Mouse (Mus musculus) urinary bladder, adult 18-20 months (tissue): ENCODE data around the gene Kat5.

Experiments
- DNase-seq, 2 experiments: peaks; one replicate each; pipeline ENCODE4 v3.0.0; 2022; ENCODE audit warnings: low spot score in 2 of 2, mixed read lengths in 2 of 2

The Kat5 gene

DNA sequence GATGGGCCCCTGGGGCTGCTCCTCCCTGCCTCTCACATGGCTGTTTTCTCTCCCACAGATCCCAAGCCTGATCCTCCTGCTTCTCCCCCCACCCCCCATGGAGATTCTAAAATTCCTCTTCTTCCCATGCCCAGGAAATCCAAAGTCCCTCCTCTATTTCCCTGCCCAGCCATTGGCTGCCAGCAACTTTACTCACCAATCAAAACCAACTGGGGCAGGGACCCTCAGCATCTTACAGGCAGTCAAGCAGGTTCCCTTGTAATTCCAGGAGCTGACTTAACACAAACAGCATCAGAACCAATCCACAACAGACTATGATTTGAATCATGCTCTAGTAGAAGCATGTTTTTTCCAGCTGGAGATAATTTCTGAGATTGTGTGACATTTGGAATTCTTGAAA lies 19.9 kb upstream of the Kat5 start:
- DNase-seq, result no peak

GRCm38 (mm10) chr19:5625311-5625710 lies 15.3 kb upstream of the Kat5 start:
- DNase-seq, result no peak

DNA sequence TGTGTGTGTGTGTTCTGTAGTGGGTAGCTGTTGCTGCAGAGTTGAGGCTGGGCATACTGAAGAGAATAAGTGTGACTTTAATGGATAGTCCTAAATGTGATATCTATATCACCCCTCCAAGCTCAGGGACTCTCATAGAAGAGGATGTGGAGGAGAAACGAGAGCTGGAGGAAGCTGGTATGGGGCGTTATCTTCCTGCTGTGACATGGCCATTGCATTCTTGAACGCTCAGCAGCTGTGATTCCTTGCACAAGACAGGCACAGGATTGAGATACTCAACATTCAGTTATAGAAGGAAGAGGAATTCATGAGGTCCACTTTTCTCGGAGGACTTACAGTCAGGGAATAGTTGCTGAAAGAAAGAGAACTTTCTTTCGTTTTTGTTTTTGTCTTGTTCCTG lies 11.8 kb upstream of the Kat5 start:
- no peak for DNase-seq

- no peak for DNase-seq
These were observed 10.0 kb upstream of the Kat5 start for GRCm38 (mm10) chr19:5620007-5620406.

GRCm38 (mm10) chr19:5614953-5615352 lies 4.9 kb upstream of the Kat5 start:
- no peak for DNase-seq

DNA sequence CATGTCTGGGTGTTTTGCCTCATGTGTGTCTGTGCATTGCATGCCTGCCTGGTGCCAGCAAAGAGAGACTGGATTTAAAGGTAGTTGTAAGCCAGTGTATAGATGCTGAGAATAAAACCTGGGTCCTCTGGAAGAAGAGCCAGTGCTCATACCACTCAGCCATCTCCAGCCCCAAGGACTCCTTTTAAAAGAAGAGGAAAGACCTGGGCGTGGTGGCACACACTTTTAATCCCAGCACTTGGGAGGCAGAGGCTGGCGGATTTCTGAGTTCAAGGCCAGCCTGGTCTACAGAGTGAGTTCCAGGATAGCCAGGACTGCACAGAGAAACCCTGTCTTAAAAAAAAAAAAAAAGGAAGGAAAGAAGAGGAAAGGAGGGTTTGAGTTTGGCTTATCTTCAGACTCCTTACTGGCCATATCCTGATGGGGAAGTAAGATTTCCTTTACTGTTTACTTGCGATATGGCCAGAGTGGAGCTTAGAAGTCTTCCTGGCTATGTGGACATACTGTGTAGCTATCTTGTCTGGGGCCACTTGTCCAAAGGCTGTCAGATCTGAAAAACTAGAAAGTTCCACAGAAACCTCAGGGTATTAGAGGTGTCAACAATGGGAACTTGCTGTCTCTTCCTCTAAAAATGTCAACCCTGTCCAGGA lies 2.9 kb upstream of the Kat5 start:
- DNase-seq, result no peak

- DNase-seq, result no peak
These were observed 1.9 kb upstream of the Kat5 start for GRCm38 (mm10) chr19:5611973-5612372.

- no peak for DNase-seq
These were observed 878 bp downstream of the Kat5 start for GRCm38 (mm10) chr19:5609171-5609546.

DNA sequence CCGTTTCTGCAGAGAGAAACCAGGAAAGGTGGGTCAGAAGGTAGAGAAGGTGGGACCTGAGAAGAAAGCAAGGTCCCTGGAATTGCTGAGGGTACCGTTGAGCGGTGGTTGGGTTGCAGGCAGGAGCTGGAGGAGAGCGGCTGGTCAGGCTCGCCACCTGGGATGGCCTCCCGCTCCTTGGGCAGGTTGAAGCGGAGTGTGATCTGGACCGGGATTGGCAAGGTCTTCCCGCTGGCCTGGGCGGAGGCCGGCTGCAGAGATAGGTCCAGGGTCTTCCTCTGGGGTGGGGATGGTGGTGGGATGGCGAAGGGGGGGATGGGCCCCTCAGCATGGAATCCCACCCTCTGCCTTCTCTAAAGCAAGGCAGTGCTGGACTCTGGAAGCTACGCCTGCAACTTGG lies 1.3 kb downstream of the Kat5 start:
- DNase-seq, result no peak

GRCm38 (mm10) chr19:5607705-5608410 lies 2.2 kb downstream of the Kat5 start:
- no peak for DNase-seq

- no peak for DNase-seq
These were observed 3.8 kb downstream of the Kat5 start for GRCm38 (mm10) chr19:5606196-5606595.

DNA sequence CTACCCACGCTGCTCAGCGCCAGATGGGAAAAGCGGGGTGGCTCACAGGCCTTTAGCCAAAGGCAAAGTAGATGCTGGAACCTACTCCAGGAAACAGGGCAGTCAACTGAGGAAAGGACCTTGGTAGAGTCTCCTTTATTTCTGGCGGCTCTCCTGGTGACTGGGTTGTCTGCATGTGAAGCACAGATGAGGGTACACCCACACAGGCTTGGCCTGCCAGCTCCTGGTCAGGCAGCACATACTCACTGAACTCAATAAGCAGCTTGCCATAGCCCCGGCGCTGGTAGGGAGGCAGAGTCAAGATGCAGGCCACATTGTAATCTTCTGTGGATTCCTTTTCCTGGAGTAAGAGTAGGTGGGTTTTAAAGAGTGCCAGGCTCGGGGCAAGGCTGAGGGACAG lies 4.9 kb downstream of the Kat5 start:
- no peak for DNase-seq

GRCm38 (mm10) chr19:5603664-5604063 lies 6.4 kb downstream of the Kat5 start:
- DNase-seq, result no peak

- DNase-seq, result peak; percentile 66
These were observed 8.1 kb downstream of the Kat5 start, which contains the start of gene Rnaseh2c for GRCm38 (mm10) chr19:5601752-5602541. Rnaseh2c (plus strand) TSS chr19:5601873.

GRCm38 (mm10) chr19:5599224-5599623 lies 10.8 kb downstream of the Kat5 start:
- DNase-seq, result no peak

GRCm38 (mm10) chr19:5591888-5592287 lies 18.1 kb downstream of the Kat5 start:
- DNase-seq, result no peak

DNA sequence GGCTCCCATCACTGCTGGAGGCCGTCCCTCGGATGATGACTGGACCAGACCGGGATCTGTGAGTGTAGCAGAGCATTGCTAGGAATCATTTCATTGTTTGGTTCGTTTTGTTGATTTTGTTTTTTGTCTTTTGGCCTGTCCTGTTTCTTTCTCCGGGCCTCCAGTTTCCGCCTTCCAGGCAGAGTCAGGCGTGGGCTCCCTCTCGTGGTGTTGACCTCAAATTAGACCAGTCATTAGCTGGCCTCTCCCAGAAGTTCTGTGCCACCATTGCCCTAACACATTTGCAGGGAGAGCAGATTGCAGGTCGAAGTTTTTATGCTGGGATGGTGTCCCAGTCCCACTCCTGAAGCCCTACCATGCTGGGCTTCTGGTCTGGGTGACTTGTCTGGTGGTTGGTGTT lies 20.9 kb downstream of the Kat5 start:
- no peak for DNase-seq

DNA sequence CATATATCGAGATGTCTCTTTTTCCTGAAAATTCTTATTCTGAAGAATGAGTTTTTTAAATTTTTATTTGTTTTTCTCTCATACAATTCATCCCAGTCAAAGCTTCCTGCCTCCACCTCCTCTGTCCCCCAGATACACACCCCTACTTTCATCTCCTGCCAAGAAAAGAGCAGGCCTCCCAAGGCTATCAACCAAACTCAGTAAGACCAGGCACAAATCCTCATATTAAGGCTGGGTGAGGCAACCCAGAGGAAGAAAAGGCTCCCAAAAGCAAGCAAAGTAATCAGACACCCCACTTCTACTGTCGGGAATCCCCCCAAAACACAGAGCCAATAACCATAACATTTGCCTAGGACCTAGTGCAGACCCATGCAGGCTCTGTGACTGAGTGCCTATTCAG lies 28.0 kb downstream of the Kat5 start:
- DNase-seq, result no peak

DNA sequence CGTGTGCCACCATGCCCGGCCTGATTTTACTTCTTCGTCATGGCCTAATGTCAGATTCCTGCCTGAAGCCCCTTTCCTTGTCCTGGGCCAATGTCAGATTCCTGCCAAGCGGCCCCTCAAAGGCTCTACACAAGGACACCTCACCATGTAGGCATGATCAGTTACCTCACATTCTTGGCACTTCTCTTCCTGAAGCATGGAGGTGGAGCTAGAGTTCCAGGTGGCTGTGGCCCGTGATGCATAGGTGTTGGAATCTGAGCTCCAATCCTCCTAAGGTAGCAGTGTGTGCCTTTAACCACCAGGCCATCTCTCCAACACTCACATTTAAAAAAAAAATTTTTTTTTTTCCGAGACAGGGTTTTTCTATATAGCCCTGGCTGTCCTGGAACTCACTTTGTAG lies 29.3 kb downstream of the Kat5 start:
- DNase-seq, result no peak

- no peak for DNase-seq
These were observed 30.1 kb downstream of the Kat5 start for GRCm38 (mm10) chr19:5579971-5580370.

DNA sequence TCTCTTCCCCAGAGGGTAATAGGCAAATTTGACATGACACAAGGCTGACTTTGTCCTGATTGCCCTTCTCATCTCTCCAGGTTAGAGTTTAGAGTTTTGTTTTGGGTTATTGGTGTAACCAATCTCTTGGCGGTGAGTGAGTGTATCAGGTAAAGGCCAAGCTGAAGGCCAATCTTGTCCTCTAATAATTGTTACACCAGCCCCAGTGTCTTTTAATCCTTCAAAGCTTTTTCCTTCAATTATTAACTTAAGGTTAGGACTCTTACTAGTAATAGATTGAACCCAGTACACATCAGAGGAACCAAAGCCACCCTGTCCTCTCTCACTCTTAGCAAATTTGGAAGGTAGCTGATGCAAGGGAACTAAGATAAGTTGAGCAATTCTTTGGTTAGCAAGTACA lies 34.7 kb downstream of the Kat5 start:
- DNase-seq, result no peak

DNA sequence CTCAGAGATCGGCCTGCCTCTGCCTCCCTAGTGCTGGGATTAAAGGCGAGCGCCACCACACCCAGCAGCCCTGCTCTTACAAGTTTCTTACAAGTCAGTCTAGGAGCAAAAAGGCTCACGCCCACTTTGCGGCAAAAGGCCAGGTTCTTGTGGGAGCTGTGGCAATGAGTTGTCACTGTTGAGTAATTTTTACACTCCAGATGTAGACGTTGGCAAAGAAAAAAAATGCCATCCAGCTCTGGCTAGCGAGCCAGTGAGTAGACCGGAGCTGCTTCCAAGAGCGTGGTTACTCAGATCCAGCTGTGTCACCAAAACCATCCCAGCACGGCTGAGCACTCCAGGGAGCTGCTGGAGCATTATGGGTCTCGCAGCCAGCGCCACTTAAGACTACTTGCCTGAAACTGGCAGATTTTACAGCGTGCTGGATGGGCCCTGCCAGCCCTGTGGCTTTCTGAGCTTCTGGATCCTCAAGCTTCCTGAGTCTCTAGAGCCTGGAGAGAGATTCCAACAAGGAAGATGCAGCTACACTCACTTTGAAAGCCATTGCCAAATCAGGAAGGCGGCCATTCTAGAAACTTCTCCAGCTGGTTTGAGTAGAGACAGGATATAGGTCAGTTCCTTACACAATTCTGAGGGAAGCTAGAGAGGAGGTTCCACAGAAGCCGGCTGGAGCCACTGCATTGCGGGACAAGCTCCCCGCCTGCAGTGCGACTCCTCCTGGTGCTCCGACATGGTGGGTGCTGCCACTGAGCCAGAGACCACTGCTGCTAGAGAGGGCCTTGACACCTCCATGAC lies 37.5 kb downstream of the Kat5 start:
- no peak for DNase-seq
